Mouse (Mus musculus): ENCODE results near the gene Sfmbt1. TPM values are rescaled to one million over a fixed set of nuclear protein-coding genes. Genes with fewer than 3 reads are reported as not detected.

The Sfmbt1 gene
- polyA plus RNA-seq, 1 experiment from 2014 or later: 27.1 TPM

DNA sequence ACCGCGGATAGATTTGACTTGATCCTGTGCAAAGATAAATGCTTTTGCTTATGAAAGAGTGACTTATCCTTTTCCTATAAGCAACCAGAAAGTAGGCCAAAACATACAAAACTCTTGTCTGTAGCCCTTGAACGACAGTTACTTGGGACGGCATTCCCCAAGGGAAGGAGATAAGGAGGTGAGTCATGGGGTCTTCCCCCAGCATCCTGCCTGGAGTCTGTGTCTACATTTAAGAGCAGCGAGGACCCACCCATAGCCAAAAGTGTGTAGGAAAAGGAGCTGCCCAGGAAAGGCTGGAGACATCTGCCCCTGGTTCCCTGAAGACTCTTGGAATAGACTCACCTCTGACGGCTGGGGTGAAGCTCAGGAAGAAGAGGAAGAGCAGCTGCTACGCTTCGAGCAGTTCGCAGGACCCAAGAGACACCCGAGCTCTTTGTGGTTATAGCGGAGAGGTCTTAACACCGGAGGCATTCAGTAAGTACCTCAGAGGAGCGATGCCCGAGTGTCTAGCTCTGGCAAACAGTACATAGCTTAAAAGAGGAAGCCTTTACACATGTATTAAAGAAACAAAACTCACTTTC lies 122.9 kb downstream of the Sfmbt1 start:
- no peaks in the 10 kb centered on the region; the same call in 1 of the 2 replicates for H3K36me3 ChIP-seq (ENCODE audit: control insufficient read depth, insufficient read depth, low read length)
- no peaks in the 10 kb centered on the region for H3K9me3 ChIP-seq (ENCODE audit: control insufficient read depth, low read length)
- DNase-seq (ENCODE audit: low spot score) (no peak), ATAC-seq (replicated peaks; ENCODE audit: low FRiP score) (no peak)
- WGBS: 91% methylated on average over 14 of the region's 14 CpGs
- H3K27me3 ChIP-seq (ENCODE audit: control insufficient read depth, insufficient read depth, low read length): no peaks in the 10 kb centered on the region
- H3K9ac ChIP-seq (ENCODE audit: low read length): no peak overlapping the region
- no peak overlapping the region for H3K4me3 ChIP-seq (ENCODE audit: low read depth, low read length)
- no peaks in the 10 kb centered on the region for H3K4me1 ChIP-seq (replicated peaks; ENCODE audit: control insufficient read depth, insufficient read depth, low read length)
- H3K27ac ChIP-seq (ENCODE audit: low read depth, low read length): no peak overlapping the region
- H3K4me2 ChIP-seq (ENCODE audit: low read depth, low read length, severe bottlenecking): no peak overlapping the region

DNA sequence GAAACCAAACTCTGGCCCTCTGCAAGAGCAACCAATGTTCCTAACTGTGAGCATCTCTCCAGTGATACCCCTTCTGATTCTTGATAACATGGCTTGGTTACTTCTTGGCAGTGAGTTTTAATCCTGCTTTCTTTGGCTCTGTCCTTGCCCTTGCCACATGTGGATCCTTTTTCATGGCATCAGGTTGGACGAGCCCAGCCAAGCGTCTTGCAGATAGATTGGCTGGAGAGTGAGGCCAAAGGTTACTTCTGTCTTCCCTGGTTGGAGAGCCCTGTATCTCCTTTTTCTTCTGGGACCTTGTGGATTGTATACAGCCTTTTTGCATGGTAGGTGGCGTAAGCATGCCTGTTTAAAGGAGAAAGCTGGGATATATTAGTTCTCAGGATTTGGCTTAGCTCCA lies 129.1 kb downstream of the Sfmbt1 start:
- Histone ChIP-seq H3K4me2 (ENCODE audit: low read depth, low read length, severe bottlenecking) (no peak overlapping the region), H3K9ac (ENCODE audit: low read length) (no peak overlapping the region), H3K27me3 (ENCODE audit: control insufficient read depth, insufficient read depth, low read length) (no peaks in the 10 kb centered on the region), H3K36me3 (ENCODE audit: control insufficient read depth, insufficient read depth, low read length) (no peaks in the 10 kb centered on the region; the same call in 1 of the 2 replicates), H3K27ac (ENCODE audit: low read depth, low read length) (no peak overlapping the region), H3K9me3 (ENCODE audit: control insufficient read depth, low read length) (no peaks in the 10 kb centered on the region), H3K4me3 (ENCODE audit: low read depth, low read length) (no peak overlapping the region), H3K4me1 (replicated peaks; ENCODE audit: control insufficient read depth, insufficient read depth, low read length) (no peaks in the 10 kb centered on the region)
- WGBS: 88% methylated on average over 3 of the region's 3 CpGs
- DNase-seq (ENCODE audit: low spot score) (no peak), ATAC-seq (replicated peaks; ENCODE audit: low FRiP score) (no peak)

DNA sequence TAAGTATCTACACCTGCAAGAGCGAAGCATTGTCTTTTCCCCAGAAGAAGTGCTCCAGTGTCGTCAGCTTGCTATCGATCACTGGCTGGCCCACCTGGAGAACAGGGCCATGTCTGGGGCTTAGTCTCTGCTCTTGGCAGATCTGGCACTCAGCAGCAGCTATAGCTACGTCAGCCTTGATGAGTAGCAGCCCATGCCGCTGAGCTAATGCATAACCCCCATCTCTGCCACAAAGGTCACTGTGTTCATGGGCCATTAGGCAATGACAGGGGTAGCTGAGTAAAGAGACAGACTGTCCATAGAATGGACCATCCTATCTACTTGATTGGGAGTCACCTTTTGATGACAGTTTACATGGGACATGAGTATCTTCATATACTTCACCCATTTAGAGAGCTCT lies 135.9 kb downstream of the Sfmbt1 start:
- no peaks in the 10 kb centered on the region for H3K27me3 ChIP-seq (ENCODE audit: control insufficient read depth, insufficient read depth, low read length)
- no peak for DNase-seq (ENCODE audit: low spot score)
- H3K4me1 ChIP-seq (replicated peaks; ENCODE audit: control insufficient read depth, insufficient read depth, low read length): no peaks in the 10 kb centered on the region
- H3K4me3 ChIP-seq (ENCODE audit: low read depth, low read length): no peak overlapping the region
- H3K27ac ChIP-seq (ENCODE audit: low read depth, low read length): no peak overlapping the region
- no peak overlapping the region for H3K9ac ChIP-seq (ENCODE audit: low read length)
- no peak overlapping the region for H3K4me2 ChIP-seq (ENCODE audit: low read depth, low read length, severe bottlenecking)
- no peak for ATAC-seq (replicated peaks; ENCODE audit: low FRiP score)
- no peaks in the 10 kb centered on the region for H3K36me3 ChIP-seq (ENCODE audit: control insufficient read depth, insufficient read depth, low read length)
- 98% methylated on average over 5 of the region's 5 CpGs for WGBS
- H3K9me3 ChIP-seq (ENCODE audit: control insufficient read depth, low read length): no peaks in the 10 kb centered on the region

DNA sequence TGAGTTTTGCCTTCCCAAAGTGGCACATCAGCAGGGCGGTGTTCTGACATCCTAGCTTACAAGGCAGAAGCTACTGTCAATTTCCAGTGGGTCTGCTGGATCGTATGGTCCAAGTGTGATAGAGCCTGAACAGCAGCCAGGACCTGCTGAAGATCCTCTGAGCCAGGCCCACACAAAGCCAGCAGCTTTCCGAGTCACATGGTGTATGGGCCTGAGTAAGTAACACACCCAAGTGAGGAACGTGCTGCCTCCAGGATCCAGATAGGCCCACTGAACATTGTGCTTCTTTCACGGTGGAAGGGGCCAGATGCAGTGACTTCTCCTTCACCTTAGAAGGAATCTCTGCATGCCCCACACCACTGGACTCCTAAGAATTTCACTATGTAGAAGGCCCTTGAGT lies 137.7 kb downstream of the Sfmbt1 start:
- Histone ChIP-seq H3K4me1 (replicated peaks; ENCODE audit: control insufficient read depth, insufficient read depth, low read length) (no peaks in the 10 kb centered on the region), H3K4me3 (ENCODE audit: low read depth, low read length) (no peak overlapping the region), H3K4me2 (ENCODE audit: low read depth, low read length, severe bottlenecking) (no peak overlapping the region), H3K27me3 (ENCODE audit: control insufficient read depth, insufficient read depth, low read length) (no peaks in the 10 kb centered on the region), H3K36me3 (ENCODE audit: control insufficient read depth, insufficient read depth, low read length) (no peaks in the 10 kb centered on the region), H3K9ac (ENCODE audit: low read length) (no peak overlapping the region), H3K9me3 (ENCODE audit: control insufficient read depth, low read length) (no peaks in the 10 kb centered on the region), H3K27ac (ENCODE audit: low read depth, low read length) (no peak overlapping the region)
- DNase-seq (ENCODE audit: low spot score): no peak
- 90% methylated on average over 5 of the region's 5 CpGs for WGBS
- no peak for ATAC-seq (replicated peaks; ENCODE audit: low FRiP score)

DNA sequence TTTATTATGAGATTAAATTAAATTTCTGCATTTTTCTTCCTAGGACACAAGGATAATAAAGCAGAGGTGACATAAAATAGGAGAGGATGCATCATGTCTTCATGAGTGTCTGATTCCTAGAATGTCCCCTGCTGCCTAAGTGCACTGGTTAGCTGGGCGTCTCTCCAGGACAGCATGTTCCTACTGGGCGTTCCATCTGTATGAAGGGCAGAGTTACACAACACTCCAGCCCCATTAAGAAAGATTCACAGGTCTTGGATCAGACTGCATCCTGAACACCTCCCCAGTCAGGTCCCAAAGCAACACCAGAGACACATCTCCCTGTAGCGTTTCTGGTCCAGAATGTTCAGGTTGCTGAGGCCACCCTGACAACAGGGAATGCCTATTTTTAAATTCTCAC lies 140.7 kb downstream of the Sfmbt1 start:
- Histone ChIP-seq H3K27me3 (ENCODE audit: control insufficient read depth, insufficient read depth, low read length) (no peaks in the 10 kb centered on the region), H3K4me2 (ENCODE audit: low read depth, low read length, severe bottlenecking) (no peak overlapping the region), H3K4me3 (ENCODE audit: low read depth, low read length) (no peak overlapping the region), H3K9ac (ENCODE audit: low read length) (no peak overlapping the region), H3K36me3 (ENCODE audit: control insufficient read depth, insufficient read depth, low read length) (no peaks in the 10 kb centered on the region), H3K9me3 (ENCODE audit: control insufficient read depth, low read length) (no peaks in the 10 kb centered on the region), H3K27ac (ENCODE audit: low read depth, low read length) (no peak overlapping the region), H3K4me1 (replicated peaks; ENCODE audit: control insufficient read depth, insufficient read depth, low read length) (no peaks in the 10 kb centered on the region)
- no peak for ATAC-seq (replicated peaks; ENCODE audit: low FRiP score)
- no peak for DNase-seq (ENCODE audit: low spot score)
- 93% methylated on average over 3 of the region's 3 CpGs for WGBS

DNA sequence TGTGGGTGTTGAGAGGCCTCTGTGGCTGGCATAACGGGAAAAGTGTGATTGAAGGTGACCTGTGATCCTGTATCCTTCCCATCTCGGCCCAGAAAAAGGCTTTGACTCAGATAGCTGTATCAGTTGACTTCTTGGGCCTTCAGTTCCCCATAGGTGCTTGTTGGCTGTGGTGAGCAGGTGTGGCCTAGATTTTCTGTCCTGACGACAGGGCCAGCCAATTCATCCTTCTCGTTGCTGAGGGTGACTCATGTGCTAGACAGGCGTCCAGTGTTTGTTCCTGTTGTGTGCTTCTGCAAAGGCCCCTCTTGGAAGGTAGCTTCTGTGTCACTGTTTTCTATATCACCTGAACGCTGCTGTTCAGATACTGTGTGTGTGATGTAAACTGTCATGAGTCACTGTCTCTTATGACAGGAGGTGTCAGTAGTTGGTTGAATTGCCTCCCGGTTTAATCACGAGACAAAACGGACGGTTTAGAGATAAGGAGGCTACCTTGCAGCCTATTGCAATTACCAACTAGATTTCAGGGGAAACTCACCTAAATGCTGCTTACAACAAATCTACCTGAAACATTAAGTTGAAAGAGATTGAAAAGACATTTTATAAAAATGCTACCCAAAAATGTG lies 142.3 kb downstream of the Sfmbt1 start:
- no peaks in the 10 kb centered on the region for H3K9me3 ChIP-seq (ENCODE audit: control insufficient read depth, low read length)
- no peaks in the 10 kb centered on the region for H3K4me1 ChIP-seq (replicated peaks; ENCODE audit: control insufficient read depth, insufficient read depth, low read length)
- no peak overlapping the region for H3K4me2 ChIP-seq (ENCODE audit: low read depth, low read length, severe bottlenecking)
- H3K27me3 ChIP-seq (ENCODE audit: control insufficient read depth, insufficient read depth, low read length): no peaks in the 10 kb centered on the region
- 89% methylated on average over 10 of the region's 10 CpGs for WGBS
- H3K36me3 ChIP-seq (ENCODE audit: control insufficient read depth, insufficient read depth, low read length): no peaks in the 10 kb centered on the region
- ATAC-seq (replicated peaks; ENCODE audit: low FRiP score) (no peak), DNase-seq (ENCODE audit: low spot score) (no peak)
- H3K27ac ChIP-seq (ENCODE audit: low read depth, low read length): no peak overlapping the region
- no peak overlapping the region for H3K9ac ChIP-seq (ENCODE audit: low read length)
- H3K4me3 ChIP-seq (ENCODE audit: low read depth, low read length): no peak overlapping the region

DNA sequence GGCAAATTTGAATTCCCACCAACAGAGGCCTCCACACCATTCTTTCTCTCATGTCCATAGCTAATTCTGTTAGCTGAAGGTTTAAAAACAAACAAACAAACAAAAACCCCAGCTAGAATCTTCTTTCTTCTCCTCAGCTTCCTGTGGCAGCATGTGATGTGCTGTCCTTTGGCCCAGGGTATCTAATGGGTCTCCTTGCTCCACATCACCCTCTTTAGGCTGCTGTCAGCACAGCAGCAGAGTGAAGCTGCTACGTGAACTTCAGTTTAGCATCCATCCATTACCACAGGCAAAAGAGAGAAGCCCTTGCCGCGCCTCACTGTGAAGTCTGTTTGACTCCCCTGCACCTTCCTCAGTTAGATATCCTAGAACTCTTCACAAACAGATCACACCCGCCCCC lies 143.3 kb downstream of the Sfmbt1 start:
- Histone ChIP-seq H3K27me3 (ENCODE audit: control insufficient read depth, insufficient read depth, low read length) (no peaks in the 10 kb centered on the region), H3K36me3 (ENCODE audit: control insufficient read depth, insufficient read depth, low read length) (no peaks in the 10 kb centered on the region), H3K4me1 (replicated peaks; ENCODE audit: control insufficient read depth, insufficient read depth, low read length) (no peaks in the 10 kb centered on the region), H3K4me2 (ENCODE audit: low read depth, low read length, severe bottlenecking) (no peak overlapping the region), H3K27ac (ENCODE audit: low read depth, low read length) (no peak overlapping the region), H3K9me3 (ENCODE audit: control insufficient read depth, low read length) (no peaks in the 10 kb centered on the region), H3K9ac (ENCODE audit: low read length) (no peak overlapping the region), H3K4me3 (ENCODE audit: low read depth, low read length) (no peak overlapping the region)
- ATAC-seq (replicated peaks; ENCODE audit: low FRiP score) (no peak), DNase-seq (ENCODE audit: low spot score) (no peak)
- 77% methylated on average over 4 of the region's 4 CpGs for WGBS

DNA sequence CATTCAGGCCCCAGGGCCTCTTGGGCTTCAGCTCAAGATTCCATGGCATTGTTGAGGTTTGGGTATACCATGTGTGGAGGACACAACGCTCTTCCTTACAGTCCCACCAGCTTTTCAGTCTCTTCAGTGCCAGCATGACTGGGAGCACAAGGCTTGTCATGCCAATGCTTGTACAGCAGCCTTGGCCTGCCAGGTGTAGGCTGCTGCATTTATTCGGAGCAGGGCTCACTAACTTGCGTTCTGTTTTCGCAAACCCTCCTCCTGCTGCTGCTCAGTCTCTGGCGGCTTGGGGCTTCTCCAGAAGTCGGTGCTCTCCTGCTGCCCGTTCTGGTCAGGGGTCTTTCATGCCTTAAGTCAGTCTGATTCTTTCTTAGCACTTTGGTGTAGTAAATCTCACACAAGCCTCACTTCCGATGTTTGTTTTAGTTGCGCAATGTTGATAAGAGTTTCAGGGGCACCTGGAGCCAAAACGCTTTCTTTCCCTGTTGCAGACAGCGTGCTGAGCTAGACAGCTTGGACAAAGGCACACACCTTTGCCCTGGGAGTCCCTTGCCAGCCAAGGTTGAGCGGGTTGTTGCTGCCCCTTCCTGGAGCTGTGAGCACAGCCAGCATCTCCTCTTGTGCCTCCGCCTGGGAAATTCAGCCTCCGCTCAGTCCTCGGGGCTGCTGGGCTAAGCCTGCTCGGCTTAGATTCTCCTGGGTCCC lies 146.9 kb downstream of the Sfmbt1 start:
- no peaks in the 10 kb centered on the region for H3K9me3 ChIP-seq (ENCODE audit: control insufficient read depth, low read length)
- DNase-seq (ENCODE audit: low spot score) (no peak), ATAC-seq (replicated peaks; ENCODE audit: low FRiP score) (no peak)
- no peaks in the 10 kb centered on the region for H3K27me3 ChIP-seq (ENCODE audit: control insufficient read depth, insufficient read depth, low read length)
- no peak overlapping the region for H3K4me3 ChIP-seq (ENCODE audit: low read depth, low read length)
- no peak overlapping the region for H3K4me2 ChIP-seq (ENCODE audit: low read depth, low read length, severe bottlenecking)
- H3K9ac ChIP-seq (ENCODE audit: low read length): no peak overlapping the region
- WGBS: 83% methylated on average over 16 of the region's 16 CpGs
- no peak overlapping the region for H3K27ac ChIP-seq (ENCODE audit: low read depth, low read length)
- no peaks in the 10 kb centered on the region for H3K4me1 ChIP-seq (replicated peaks; ENCODE audit: control insufficient read depth, insufficient read depth, low read length)
- no peaks in the 10 kb centered on the region for H3K36me3 ChIP-seq (ENCODE audit: control insufficient read depth, insufficient read depth, low read length)

DNA sequence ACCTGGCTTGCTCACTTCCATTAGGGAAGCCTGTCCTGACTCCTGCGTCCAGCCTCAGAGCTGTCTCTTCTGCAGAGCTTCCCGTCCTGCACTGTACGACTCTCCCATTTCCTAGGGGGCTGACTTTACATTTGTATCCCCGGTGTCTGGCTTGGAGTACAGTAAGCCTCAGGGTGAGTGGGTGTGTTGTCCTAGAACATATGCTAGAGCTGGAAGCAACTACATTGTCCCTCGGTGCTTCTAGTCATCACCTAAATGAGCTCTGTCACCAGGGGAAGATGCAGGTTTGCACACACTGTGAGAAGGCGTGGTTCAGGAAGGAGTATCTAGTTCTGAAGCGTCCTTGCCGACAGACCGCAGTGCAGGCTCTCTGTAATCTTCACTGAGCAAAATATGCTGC lies 147.7 kb downstream of the Sfmbt1 start:
- WGBS: 91% methylated on average over 9 of the region's 9 CpGs
- DNase-seq (ENCODE audit: low spot score) (no peak), ATAC-seq (replicated peaks; ENCODE audit: low FRiP score) (no peak)
- Histone ChIP-seq H3K4me3 (ENCODE audit: low read depth, low read length) (no peak overlapping the region), H3K9me3 (ENCODE audit: control insufficient read depth, low read length) (no peaks in the 10 kb centered on the region), H3K9ac (ENCODE audit: low read length) (no peak overlapping the region), H3K36me3 (ENCODE audit: control insufficient read depth, insufficient read depth, low read length) (no peaks in the 10 kb centered on the region), H3K27me3 (ENCODE audit: control insufficient read depth, insufficient read depth, low read length) (no peaks in the 10 kb centered on the region), H3K4me2 (ENCODE audit: low read depth, low read length, severe bottlenecking) (no peak overlapping the region), H3K27ac (ENCODE audit: low read depth, low read length) (no peak overlapping the region), H3K4me1 (replicated peaks; ENCODE audit: control insufficient read depth, insufficient read depth, low read length) (no peaks in the 10 kb centered on the region)

Measured in forebrain, embryonic 11.5 days (tissue).